Mouse (Mus musculus) forebrain, embryonic 14.5 days (tissue): ENCODE data around the gene Gak. TPM values are rescaled to one million over a fixed set of nuclear protein-coding genes. Genes with fewer than 3 reads are reported as not detected.

Experiments used
- polyA plus RNA-seq: library from polyadenylated mRNA; unstranded; fragments of >200 nt; fragmentation: Nextera tagmentation; extraction: Ambion mirVana; gene quantifications from 2 replicates; pipeline ENCODE4 v1.2.1, GENCODE M21; 2014

Gak gene
- polyA plus RNA-seq, 1 experiment from 2014 or later: 45.5 TPM

Other genes with a start within 250 kb of the Gak start
- gene Pde6b, start 241.4 kb downstream of the Gak start, polyA plus RNA-seq: 0.17 TPM in 1 of 2 replicates, not detected in the other
- 374 and 426 TPM in 2 replicates for gene Atp5k, start 195.3 kb downstream of the Gak start, polyA plus RNA-seq
- 0.06 and 0.09 TPM in 2 replicates for gene Mfsd7a, start 180.9 kb downstream of the Gak start, polyA plus RNA-seq
- gene Pcgf3, start 168.5 kb downstream of the Gak start, polyA plus RNA-seq: 27.7 and 35.9 TPM in 2 replicates
- gene Cplx1, start 79.7 kb downstream of the Gak start, polyA plus RNA-seq: 65.1 and 90.1 TPM in 2 replicates
- gene Tmem175, start within 50 bp of the Gak start, polyA plus RNA-seq: 29.4 and 32.3 TPM in 2 replicates
- 5.7 and 7.0 TPM in 2 replicates for gene Idua, start 30.6 kb upstream of the Gak start, polyA plus RNA-seq
- 9.1 and 15.6 TPM in 2 replicates for gene Dgkq, start 39.9 kb upstream of the Gak start, polyA plus RNA-seq
- 2.1 and 2.2 TPM in 2 replicates for gene Slc26a1, start 45.8 kb upstream of the Gak start, polyA plus RNA-seq
- gene Fgfrl1, start 62.6 kb upstream of the Gak start, polyA plus RNA-seq: 4.3 and 4.7 TPM in 2 replicates
- gene Rnf212, start 145.2 kb upstream of the Gak start, polyA plus RNA-seq: not detected in 2 replicates
- gene Tmed11, start 165.6 kb upstream of the Gak start, polyA plus RNA-seq: not detected in 2 replicates
- gene Vmn2r8, start 179.1 kb upstream of the Gak start, polyA plus RNA-seq: not detected in 2 replicates
- gene Vmn2r9, start 222.8 kb upstream of the Gak start, polyA plus RNA-seq: not detected in 2 replicates